Mouse (Mus musculus): ENCODE measurements around the gene Osbp2. TPM values are rescaled to one million over a fixed set of nuclear protein-coding genes. Genes with fewer than 3 reads are reported as not detected.

The Osbp2 gene
- polyA plus RNA-seq, 1 experiment from 2014 or later = 0.85 TPM

- Histone ChIP-seq H3K9me3 (ENCODE audit: control insufficient read depth, low read length) (0 out of 2 replicates have a peak, but pooled peaks cover 3% of the 10 kb centered on the region), H3K27ac (replicated peaks in 1 of 2; ENCODE audit: control insufficient read depth in 1 of 2, insufficient read depth in 1 of 2, low read depth in 2 of 2, low read length in 2 of 2) (no peak overlapping the region), H3K9ac (ENCODE audit: low read length) (no peak overlapping the region), H3K27me3 (ENCODE audit: control insufficient read depth, insufficient read depth, low read length) (peaks cover 53% of the 10 kb centered on the region), H3K4me1 (ENCODE audit: control insufficient read depth in 2 of 2, insufficient read depth in 2 of 2, low read length in 2 of 2) (no peaks in the 10 kb centered on the region), H3K36me3 (ENCODE audit: control insufficient read depth, insufficient read depth, low read length) (no peaks in the 10 kb centered on the region), H3K4me2 (ENCODE audit: low read length) (no peak overlapping the region), H3K4me3 (ENCODE audit: control insufficient read depth in 1 of 2, insufficient read depth in 1 of 2, low read depth in 1 of 2, low read length in 2 of 2) (no peak overlapping the region)
- 79% methylated on average over 8 of the region's 8 CpGs for WGBS
- no peak for ATAC-seq (ENCODE audit: insufficient number of reproducible peaks, insufficient read depth, low FRiP score, low read depth)
Measured at GRCm38 (mm10) chr11:3773136-3773535, 90.6 kb downstream of the Osbp2 start.

DNA sequence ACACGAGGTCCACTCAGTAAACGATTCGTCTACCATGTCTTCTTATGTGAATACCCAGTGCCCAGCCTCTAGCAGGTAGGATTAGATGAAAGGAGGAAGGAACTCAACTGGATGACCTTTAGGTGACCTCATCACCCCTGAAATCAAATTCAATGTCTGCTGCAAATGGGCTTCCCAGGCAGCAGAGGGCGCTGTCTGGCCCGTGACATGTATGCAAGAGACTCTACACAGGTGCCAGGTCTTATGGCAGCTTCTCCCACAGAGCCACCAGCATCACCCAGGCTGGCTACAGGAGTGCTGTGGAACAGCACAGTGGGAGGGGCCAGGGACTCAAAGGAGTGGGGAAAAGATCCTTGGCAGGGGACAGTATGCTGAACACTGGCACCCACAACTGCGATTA is 92.4 kb downstream of the Osbp2 start:
- Histone ChIP-seq H3K4me2 (ENCODE audit: low read length) (no peak overlapping the region), H3K36me3 (ENCODE audit: control insufficient read depth, insufficient read depth, low read length) (no peaks in the 10 kb centered on the region), H3K27ac (replicated peaks in 1 of 2; ENCODE audit: control insufficient read depth in 1 of 2, insufficient read depth in 1 of 2, low read depth in 2 of 2, low read length in 2 of 2) (no peak overlapping the region), H3K4me3 (ENCODE audit: control insufficient read depth in 1 of 2, insufficient read depth in 1 of 2, low read depth in 1 of 2, low read length in 2 of 2) (no peak overlapping the region), H3K4me1 (ENCODE audit: control insufficient read depth in 2 of 2, insufficient read depth in 2 of 2, low read length in 2 of 2) (no peaks in the 10 kb centered on the region), H3K27me3 (ENCODE audit: control insufficient read depth, insufficient read depth, low read length) (peaks cover 47% of the 10 kb centered on the region), H3K9me3 (ENCODE audit: control insufficient read depth, low read length) (0 out of 2 replicates have a peak, but pooled peaks cover 3% of the 10 kb centered on the region), H3K9ac (ENCODE audit: low read length) (no peak overlapping the region)
- no peak for ATAC-seq (ENCODE audit: insufficient number of reproducible peaks, insufficient read depth, low FRiP score, low read depth)
- 49% methylated on average over 6 of the region's 6 CpGs for WGBS

GRCm38 (mm10) chr11:3767830-3768229 is 95.9 kb downstream of the Osbp2 start:
- H3K27me3 ChIP-seq (ENCODE audit: control insufficient read depth, insufficient read depth, low read length) = peaks cover 39% of the 10 kb centered on the region
- 79% methylated on average over 5 of the region's 5 CpGs for WGBS

DNA sequence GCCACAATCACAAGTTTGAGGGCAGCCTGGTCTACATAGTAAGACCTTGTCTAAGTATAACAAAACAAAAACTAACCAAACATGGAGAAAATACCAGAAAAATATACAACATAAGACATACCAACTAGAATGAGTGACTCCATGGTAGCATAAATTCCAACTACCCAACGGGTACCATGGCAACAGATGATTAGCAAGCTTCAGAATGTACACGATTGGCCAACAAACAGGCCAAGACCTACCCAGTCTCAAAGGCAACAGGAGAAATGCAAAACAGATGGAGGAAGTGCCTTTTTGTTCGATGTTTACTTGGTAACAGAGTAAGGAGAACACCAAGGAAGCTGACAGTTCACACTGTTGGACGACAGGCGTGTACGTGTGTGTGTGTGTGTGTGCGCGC is 96.7 kb downstream of the Osbp2 start:
- Histone ChIP-seq H3K36me3 (ENCODE audit: control insufficient read depth, insufficient read depth, low read length) (no peaks in the 10 kb centered on the region), H3K4me3 (ENCODE audit: control insufficient read depth in 1 of 2, insufficient read depth in 1 of 2, low read depth in 1 of 2, low read length in 2 of 2) (no peak overlapping the region), H3K27me3 (ENCODE audit: control insufficient read depth, insufficient read depth, low read length) (peaks cover 40% of the 10 kb centered on the region), H3K9ac (ENCODE audit: low read length) (no peak overlapping the region), H3K4me2 (ENCODE audit: low read length) (no peak overlapping the region), H3K4me1 (ENCODE audit: control insufficient read depth in 2 of 2, insufficient read depth in 2 of 2, low read length in 2 of 2) (no peaks in the 10 kb centered on the region; a peak in 1 of 4 replicates), H3K9me3 (ENCODE audit: control insufficient read depth, low read length) (0 out of 2 replicates have a peak, but pooled peaks cover 3% of the 10 kb centered on the region), H3K27ac (replicated peaks in 1 of 2; ENCODE audit: control insufficient read depth in 1 of 2, insufficient read depth in 1 of 2, low read depth in 2 of 2, low read length in 2 of 2) (no peak overlapping the region)
- ATAC-seq (ENCODE audit: insufficient number of reproducible peaks, insufficient read depth, low FRiP score, low read depth) = no peak
- WGBS = 81% methylated on average over 8 of the region's 8 CpGs

More at GRCm38 (mm10) chr11:3767830-3768229, 95.9 kb downstream of the Osbp2 start:
- Histone ChIP-seq H3K9me3 (ENCODE audit: control insufficient read depth, low read length) (0 out of 2 replicates have a peak, but pooled peaks cover 3% of the 10 kb centered on the region), H3K27ac (replicated peaks in 1 of 2; ENCODE audit: control insufficient read depth in 1 of 2, insufficient read depth in 1 of 2, low read depth in 2 of 2, low read length in 2 of 2) (no peak overlapping the region), H3K36me3 (ENCODE audit: control insufficient read depth, insufficient read depth, low read length) (no peaks in the 10 kb centered on the region), H3K9ac (ENCODE audit: low read length) (no peak overlapping the region), H3K4me2 (ENCODE audit: low read length) (no peak overlapping the region), H3K4me3 (ENCODE audit: control insufficient read depth in 1 of 2, insufficient read depth in 1 of 2, low read depth in 1 of 2, low read length in 2 of 2) (no peak overlapping the region), H3K4me1 (ENCODE audit: control insufficient read depth in 2 of 2, insufficient read depth in 2 of 2, low read length in 2 of 2) (no peaks in the 10 kb centered on the region)
- ATAC-seq (ENCODE audit: insufficient number of reproducible peaks, insufficient read depth, low FRiP score, low read depth) = no peak

GRCm38 (mm10) chr11:3764352-3764751 is 99.4 kb downstream of the Osbp2 start:
- no peak for ATAC-seq (ENCODE audit: insufficient number of reproducible peaks, insufficient read depth, low FRiP score, low read depth)
- Histone ChIP-seq H3K4me1 (ENCODE audit: control insufficient read depth in 2 of 2, insufficient read depth in 2 of 2, low read length in 2 of 2) (no peaks in the 10 kb centered on the region; a peak in 1 of 4 replicates), H3K36me3 (ENCODE audit: control insufficient read depth, insufficient read depth, low read length) (no peaks in the 10 kb centered on the region), H3K9me3 (ENCODE audit: control insufficient read depth, low read length) (0 out of 2 replicates have a peak, but pooled peaks cover 3% of the 10 kb centered on the region), H3K9ac (ENCODE audit: low read length) (no peak overlapping the region), H3K27ac (replicated peaks in 1 of 2; ENCODE audit: control insufficient read depth in 1 of 2, insufficient read depth in 1 of 2, low read depth in 2 of 2, low read length in 2 of 2) (no peak overlapping the region), H3K27me3 (ENCODE audit: control insufficient read depth, insufficient read depth, low read length) (peaks cover 58% of the 10 kb centered on the region), H3K4me2 (ENCODE audit: low read length) (no peak overlapping the region), H3K4me3 (ENCODE audit: control insufficient read depth in 1 of 2, insufficient read depth in 1 of 2, low read depth in 1 of 2, low read length in 2 of 2) (no peak overlapping the region)
- 51% methylated on average over 4 of the region's 4 CpGs for WGBS

DNA sequence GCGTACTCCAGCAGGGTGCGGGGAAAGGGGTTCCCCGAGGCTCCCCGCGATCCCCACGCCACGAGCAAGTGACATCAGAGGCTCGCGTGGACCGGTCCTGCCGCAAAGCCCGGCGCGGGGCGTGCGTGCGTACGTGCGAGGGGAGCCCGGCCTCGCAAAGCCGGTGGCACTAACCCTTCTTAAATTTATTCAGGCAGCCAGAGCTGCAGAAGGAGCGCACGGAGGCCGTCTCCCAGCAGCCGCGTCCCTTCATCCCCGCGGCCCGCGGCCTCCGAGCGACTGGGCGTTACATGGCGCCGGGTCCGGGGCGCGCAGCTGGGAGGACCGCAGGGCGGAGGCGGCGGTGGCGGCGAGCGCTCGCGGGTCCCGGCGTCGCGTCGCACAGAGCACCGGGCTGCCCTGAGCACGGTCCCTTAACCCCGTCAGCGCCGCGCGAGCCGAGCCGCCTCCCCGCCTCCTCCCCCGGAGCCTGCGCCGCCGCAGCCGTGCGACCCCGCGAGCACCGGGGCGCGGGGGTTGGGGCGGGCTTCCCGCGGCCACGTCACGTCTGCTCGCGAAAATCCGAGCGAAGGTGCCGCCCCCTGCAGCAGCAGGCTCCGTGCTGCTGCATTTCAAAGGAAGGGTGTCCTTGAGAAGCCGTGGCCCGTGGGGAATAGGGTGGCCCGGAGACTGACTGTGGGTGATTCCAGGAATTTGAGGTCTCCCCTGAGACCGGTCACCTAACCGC is 101.8 kb downstream of the Osbp2 start:
- no peak overlapping the region for H3K27ac ChIP-seq (replicated peaks in 1 of 2; ENCODE audit: control insufficient read depth in 1 of 2, insufficient read depth in 1 of 2, low read depth in 2 of 2, low read length in 2 of 2)
- no peak for ATAC-seq (ENCODE audit: insufficient number of reproducible peaks, insufficient read depth, low FRiP score, low read depth)
- no peaks in the 10 kb centered on the region; a peak in 1 of 4 replicates for H3K4me1 ChIP-seq (ENCODE audit: control insufficient read depth in 2 of 2, insufficient read depth in 2 of 2, low read length in 2 of 2)
- peak overlapping the region; percentile 50 to 58 for H3K4me3 ChIP-seq (ENCODE audit: control insufficient read depth in 1 of 2, insufficient read depth in 1 of 2, low read depth in 1 of 2, low read length in 2 of 2)
- no peaks in the 10 kb centered on the region for H3K9me3 ChIP-seq (ENCODE audit: control insufficient read depth, low read length)
- H3K36me3 ChIP-seq (ENCODE audit: control insufficient read depth, insufficient read depth, low read length) = no peaks in the 10 kb centered on the region
- H3K27me3 ChIP-seq (ENCODE audit: control insufficient read depth, insufficient read depth, low read length) = peaks cover 67% of the 10 kb centered on the region
- H3K9ac ChIP-seq (ENCODE audit: low read length) = peak overlapping the region; percentile 65
- WGBS = under 1% methylated on average over 82 of the region's 90 CpGs
- peak overlapping the region; percentile 95 for H3K4me2 ChIP-seq (ENCODE audit: low read length)

- H3K9me3 ChIP-seq (ENCODE audit: control insufficient read depth, low read length) = no peaks in the 10 kb centered on the region
- ATAC-seq (ENCODE audit: insufficient number of reproducible peaks, insufficient read depth, low FRiP score, low read depth) = no peak
- H3K27ac ChIP-seq (replicated peaks in 1 of 2; ENCODE audit: control insufficient read depth in 1 of 2, insufficient read depth in 1 of 2, low read depth in 2 of 2, low read length in 2 of 2) = no peak overlapping the region
- H3K36me3 ChIP-seq (ENCODE audit: control insufficient read depth, insufficient read depth, low read length) = no peaks in the 10 kb centered on the region
- peak overlapping the region; percentile 50 to 58 for H3K4me3 ChIP-seq (ENCODE audit: control insufficient read depth in 1 of 2, insufficient read depth in 1 of 2, low read depth in 1 of 2, low read length in 2 of 2)
- peak overlapping the region; percentile 95 for H3K4me2 ChIP-seq (ENCODE audit: low read length)
- WGBS = 12% methylated on average over 11 of the region's 11 CpGs
- H3K27me3 ChIP-seq (ENCODE audit: control insufficient read depth, insufficient read depth, low read length) = peaks cover 67% of the 10 kb centered on the region
- H3K9ac ChIP-seq (ENCODE audit: low read length) = peak overlapping the region; percentile 65
- H3K4me1 ChIP-seq (ENCODE audit: control insufficient read depth in 2 of 2, insufficient read depth in 2 of 2, low read length in 2 of 2) = no peaks in the 10 kb centered on the region; a peak in 1 of 4 replicates
Measured at GRCm38 (mm10) chr11:3761339-3761738, 102.4 kb downstream of the Osbp2 start.

Measured in heart, embryonic 14.5 days (tissue).